Mouse (Mus musculus): ENCODE measurements around the gene Myo6.

Gene Myo6

DNA sequence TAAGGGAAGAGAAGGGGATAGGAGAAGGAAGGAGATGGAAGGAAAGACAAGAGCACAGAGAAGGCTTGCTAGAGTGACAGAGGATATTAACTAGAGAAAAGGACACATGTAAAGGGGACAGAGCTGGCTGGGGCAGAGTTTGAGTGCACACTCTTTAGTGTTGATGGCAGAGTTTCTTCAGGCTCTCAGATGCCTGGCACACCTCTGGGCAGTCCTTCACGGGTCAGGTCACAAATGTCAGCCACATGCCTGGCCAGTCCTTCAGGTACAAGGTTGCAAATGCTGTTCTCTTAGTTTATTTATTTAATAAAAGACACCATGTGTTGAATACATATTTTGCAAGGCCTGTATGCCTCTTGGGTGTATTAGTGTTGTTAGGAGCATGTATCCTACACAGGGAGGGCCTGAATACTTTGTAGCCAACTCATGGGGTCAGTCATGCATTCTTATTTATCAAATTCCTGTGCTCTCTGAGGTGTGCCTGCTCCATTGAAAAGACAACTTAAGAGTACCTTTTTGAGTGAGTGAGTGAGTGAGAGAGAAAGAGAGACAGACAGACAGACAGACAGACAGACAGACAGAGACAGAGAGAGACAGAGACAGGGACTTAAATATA is 72.5 kb downstream of the Myo6 start:
- DNase-seq (ENCODE audit: low read depth, low spot score) = no peak

DNA sequence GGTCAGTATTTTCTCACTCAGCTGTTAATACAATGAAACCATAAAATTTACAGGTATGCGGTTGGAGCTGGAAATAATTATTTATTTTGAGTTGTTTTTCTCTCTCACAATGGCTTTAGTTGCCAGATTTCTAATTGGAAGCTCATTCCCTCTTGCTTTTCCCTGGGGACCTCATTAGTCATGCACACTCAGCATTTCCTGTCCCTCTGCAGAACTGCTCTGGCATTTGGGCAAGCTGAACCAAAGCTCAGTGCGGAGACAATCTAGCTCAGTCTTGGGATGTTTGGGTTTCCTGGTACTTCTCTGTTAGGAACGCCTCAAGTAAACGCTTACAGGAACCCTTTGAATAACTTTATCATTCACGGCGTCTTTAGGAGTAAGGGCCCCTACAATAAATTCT is 76.9 kb downstream of the Myo6 start:
- no peak for DNase-seq (ENCODE audit: low read depth, low spot score)

DNA sequence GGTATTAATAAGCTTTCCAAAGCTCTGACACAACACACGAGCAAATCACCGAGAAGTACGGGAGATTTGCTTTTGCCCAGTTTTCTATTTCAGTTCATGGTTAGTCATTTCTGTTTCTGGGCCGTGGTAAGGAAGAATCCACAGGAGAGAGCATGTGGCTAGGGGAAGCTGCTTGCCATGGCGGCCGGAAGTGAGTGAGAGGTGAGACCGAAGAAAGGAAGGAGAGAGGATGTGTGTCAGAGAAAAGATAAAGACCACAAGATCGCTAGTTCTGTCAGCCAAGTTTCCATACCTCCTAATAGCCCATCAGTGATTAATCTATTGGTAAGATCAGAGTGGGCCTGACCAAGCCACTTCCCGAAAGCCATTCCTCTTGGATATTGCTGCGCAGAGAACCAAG is 87.3 kb downstream of the Myo6 start:
- DNase-seq (ENCODE audit: low read depth, low spot score) = no peak

DNA sequence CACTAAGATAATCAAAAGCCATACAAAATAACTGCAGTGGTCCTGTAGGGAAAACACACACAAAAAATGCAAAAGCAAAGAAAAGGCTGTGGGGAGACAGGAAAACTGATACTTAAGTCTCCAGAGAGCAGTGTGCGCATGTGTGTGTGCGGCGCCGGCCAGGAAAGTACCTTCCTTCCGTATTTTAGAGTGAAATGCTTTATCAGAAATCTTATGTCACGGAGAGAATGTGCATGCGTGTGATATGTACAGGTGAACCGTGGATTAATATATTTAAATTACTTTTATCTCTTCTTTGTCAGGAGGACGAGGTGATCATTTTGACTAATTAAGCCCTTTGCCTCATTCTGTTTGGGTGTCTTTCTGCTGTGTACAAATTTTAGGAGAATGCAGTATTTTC is 88.4 kb downstream of the Myo6 start:
- DNase-seq (ENCODE audit: low read depth, low spot score) = no peak

DNA sequence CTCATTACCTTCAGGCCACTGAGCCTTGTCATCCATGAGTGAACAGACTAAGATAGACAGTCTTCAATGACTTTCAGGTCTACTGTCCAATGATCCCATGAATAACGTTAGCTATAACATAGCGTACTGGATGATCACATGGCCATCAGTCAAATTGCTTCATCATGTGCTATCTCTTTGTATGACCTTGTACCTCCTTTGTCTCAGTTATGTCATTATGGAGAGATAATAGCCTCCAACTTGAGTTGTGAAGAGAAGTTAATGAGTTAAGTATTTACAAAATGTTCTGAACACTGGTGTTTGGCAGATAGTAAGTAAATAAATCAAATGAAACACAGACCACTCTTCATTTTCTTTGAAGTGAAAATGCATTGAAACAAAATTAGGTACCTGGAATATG is 91.7 kb downstream of the Myo6 start:
- DNase-seq (ENCODE audit: low read depth, low spot score) = no peak

DNA sequence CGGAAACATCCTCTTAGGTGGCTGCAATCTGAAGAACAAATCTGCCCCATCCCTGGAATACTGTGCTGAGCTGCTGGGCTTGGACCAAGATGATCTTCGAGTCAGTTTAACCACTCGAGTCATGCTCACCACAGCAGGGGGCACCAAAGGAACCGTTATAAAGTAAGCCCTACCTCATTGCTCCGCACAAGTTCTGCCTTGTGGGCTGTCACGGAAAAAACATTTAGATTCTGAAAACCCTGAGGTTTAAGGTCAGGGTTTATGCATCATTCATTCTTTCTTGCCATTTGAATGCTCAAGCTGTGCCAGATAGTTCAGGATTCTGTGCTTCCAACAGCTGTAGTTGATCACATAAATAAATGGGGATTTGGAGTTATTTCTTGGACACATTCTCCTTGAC is 93.6 kb downstream of the Myo6 start:
- DNase-seq (ENCODE audit: low read depth, low spot score) = no peak

DNA sequence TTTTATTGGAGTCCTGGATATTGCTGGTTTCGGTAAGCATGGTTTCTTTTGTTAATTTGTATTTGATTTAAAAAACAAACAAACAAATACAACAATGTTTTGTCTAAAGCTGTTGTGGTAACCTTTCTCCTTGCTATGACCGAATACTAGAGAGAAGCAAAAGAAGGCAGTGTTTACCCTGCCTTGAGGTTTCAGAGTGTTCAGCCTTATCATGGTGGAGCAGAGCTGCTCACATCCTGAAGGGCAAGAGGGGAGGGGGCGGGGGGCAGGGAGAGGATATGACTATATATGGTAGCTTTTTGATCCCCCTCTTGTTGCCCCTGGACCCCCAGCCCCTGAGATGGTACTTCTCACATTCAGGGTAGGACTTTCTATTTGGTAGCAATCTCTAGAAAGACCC is 96.1 kb downstream of the Myo6 start:
- no peak for DNase-seq (ENCODE audit: low read depth, low spot score)

DNA sequence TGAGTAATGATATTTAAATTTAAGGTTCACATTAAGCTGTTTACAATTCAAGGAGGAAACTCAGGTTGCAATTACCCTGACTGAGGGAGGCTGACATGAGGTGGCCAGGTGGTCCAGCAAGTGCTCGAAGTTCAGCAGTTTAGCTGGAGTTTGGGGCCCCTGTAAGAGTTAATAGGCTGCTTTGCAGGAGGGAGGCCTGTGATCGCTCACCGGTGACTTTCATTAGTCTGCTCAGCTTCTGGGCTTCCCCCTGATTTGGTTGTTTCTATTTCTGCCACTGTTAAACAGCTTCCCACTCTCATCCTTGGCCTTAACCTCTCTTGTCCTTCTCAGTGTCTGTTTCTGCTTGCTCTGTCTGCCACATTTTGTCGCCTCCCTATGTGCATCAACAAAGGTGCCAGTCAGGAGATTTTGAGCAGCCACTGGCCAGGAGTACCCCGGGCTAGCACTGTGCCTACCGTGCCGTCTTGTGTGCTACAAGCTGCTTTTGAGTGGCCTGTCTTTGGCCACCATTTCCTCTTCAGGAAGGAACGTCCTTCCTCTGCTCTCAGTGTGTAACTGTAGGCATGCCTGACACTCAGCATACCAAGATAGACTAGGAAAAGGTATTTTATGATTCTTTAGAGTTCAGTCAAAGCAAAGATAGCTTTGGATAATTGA is 97.7 kb downstream of the Myo6 start:
- DNase-seq (ENCODE audit: low read depth, low spot score) = no peak

DNA sequence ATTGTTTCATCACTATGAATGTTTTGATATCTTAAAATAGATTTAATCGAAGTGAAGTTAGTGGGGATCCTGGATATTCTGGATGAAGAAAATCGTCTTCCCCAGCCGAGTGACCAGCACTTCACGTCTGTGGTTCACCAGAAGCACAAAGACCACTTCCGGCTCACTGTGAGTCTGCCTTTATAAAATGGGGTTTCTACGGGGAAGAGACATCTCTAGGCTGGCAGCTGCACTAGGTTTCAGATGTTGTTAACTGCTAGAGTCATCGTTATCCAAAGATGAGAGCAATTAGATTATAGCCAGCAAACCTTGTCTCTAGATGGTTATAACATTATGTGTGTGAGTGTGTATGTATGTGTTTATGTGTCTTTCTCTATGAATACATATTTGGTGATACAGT is 101.3 kb downstream of the Myo6 start:
- DNase-seq (ENCODE audit: low read depth, low spot score) = no peak

DNA sequence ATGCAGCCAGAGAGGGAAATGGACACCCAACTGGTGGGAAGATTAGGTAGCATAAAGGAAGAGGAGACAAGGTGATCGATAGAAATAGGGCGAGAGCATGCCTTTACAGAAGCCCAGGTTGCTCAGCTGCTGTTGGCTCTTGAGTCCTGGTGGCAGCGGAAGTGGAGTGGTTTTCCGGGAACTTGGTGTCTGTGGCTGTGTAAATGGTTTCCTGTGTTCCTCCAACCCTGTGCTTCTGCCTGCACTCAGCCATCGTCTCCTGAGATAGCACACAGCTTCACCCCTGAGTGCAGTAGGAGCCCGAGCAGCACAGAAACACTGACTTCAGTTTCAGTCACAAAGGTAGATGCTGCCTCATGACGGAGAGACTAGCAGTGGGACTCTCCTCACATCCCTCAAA is 101.7 kb downstream of the Myo6 start:
- DNase-seq (ENCODE audit: low read depth, low spot score) = no peak

DNA sequence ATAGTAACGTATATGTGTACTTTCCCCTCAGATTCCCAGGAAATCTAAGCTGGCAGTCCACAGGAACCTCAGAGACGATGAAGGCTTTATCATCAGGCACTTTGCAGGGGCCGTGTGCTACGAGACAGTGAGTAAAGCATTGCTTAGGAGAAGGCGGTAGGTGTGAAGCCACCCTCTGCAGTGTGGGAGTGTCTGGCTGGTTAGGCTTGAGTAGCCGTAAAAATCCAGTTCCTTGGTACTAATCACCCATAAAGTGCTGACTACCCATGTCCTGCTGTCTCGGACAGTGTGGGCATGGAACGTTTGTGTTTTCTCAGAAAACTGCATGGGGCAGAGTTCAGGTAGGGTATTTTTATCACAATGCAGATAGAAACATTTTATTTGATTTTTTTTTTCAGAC is 104.8 kb downstream of the Myo6 start:
- no peak for DNase-seq (ENCODE audit: low read depth, low spot score)

DNA sequence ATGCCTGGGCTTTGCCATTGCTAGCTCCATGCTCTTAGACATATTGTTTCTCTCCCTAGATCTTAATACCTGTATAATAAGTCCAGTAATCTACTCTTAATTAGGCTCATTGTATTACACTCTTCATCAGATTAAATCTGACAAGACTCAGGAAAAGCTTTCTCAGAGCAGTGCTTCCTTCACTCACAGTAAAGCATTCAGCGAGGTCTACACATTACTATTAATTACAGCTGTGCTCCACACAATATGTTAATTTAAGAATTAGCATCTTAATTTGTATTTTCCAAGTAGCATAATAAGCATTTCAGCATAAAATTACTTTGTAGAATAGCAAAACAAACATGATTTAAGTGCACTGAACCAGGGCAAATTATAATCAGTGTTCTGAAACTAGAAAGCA is 108.1 kb downstream of the Myo6 start:
- no peak for DNase-seq (ENCODE audit: low read depth, low spot score)

DNA sequence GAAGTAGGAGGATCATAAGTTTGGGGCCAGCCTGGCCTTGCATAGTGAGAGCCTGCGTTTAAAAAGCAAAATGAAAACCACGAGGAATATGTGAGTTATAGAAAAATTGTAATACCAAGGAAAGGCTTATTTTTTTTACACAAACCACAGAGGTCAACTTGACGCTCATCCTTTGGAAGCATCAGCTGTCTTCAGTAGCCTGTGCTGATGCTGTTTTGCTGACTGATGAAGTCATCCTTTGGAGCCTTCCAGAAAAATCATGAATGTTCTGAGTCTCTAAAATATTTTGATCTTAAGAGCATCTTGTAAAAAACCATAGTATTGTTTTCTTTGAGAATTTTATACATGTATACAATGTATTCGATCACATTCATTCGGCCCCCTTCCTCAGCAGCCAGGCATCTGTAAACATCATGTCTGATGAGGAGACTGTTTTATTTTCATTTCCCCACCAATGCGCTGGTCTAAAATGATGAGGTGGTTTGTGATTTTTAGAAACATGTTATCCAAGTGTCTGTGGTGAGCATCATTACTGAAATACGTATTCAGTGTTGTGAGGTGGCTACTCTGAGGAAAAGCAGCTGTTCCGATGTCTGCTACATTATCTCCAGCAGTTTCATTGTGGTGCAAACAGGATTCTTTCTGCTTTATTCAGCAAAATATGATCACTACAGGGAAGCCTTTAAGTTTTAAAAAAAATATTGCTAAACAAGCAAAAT is 110.4 kb downstream of the Myo6 start:
- no peak for DNase-seq (ENCODE audit: low read depth, low spot score)

DNA sequence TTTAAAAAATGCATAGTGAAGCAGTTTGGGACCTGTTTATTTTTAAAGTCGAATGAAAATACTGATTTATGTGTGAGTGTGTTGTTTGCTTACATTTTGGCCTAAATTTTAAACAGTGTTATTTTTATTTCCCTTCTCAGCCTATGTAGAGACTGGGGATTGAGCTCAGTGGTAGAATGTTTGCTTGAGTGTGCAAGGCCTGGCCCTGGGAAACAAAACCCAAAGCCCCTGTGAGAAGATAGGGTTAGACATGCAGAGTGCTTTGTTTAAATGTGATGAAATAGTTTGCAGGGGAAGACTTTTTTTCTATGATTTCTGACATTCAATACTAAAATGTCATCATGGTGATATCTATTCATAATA is 110.9 kb downstream of the Myo6 start:
- DNase-seq (ENCODE audit: low read depth, low spot score) = no peak

DNA sequence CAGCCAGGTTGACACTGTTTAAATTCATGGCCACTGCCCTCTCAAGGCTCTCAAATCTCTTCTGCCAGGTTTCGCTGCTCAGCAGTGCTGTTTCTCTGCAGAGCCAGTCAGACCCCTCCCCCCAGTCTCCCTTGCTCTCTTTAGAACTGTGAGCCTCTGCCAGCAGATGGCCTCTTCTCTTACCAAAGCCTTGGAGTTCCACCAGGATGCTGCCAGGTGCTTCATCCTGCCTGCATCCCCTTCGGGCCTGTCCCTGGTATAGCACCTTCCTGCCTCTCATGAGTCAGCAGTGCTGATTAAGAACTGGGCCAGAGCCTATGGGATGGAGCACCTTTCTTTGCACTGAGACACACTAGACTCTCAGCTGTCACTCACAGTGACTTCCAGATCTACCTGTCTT is 112.3 kb downstream of the Myo6 start:
- no peak for DNase-seq (ENCODE audit: low read depth, low spot score)

DNA sequence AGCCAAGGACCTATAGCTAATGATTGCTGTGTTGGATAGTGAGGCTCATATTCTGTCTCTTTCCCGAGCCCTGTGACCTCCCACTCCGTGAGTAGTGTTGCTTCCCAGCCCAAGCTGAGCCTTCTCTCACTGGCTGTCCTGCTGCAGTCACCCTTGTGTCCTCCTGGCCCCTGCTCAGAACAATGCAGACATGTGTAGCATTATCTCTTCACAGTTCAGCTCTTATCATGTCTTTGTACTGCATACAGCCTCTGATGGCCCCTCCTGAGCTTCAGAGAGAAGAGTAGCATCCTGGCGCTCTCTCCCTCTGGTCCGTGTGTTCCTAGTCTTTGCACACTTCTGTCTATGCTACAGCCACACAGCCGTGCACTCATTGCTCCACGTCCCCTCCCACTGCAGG is 112.9 kb downstream of the Myo6 start:
- DNase-seq (ENCODE audit: low read depth, low spot score) = no peak

DNA sequence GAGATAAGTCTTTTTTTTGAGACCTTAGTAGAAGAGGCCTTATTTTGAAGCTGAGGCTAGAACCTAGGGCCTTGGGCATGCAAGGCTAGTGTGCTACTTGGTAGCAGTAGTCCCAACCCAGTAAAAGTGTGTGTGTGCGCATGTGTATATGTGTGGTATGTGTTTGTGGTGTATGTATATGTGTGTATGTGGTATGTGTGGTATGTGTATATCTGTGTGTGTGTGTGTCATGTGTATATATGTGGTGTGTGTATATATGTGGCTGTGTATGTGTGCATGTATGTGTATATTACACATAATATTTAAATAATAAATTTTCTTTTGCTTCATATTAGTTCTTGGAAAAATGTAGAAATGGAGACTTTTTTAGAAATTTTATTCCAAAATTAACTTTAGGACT is 115.9 kb downstream of the Myo6 start:
- DNase-seq (ENCODE audit: low read depth, low spot score) = no peak

DNA sequence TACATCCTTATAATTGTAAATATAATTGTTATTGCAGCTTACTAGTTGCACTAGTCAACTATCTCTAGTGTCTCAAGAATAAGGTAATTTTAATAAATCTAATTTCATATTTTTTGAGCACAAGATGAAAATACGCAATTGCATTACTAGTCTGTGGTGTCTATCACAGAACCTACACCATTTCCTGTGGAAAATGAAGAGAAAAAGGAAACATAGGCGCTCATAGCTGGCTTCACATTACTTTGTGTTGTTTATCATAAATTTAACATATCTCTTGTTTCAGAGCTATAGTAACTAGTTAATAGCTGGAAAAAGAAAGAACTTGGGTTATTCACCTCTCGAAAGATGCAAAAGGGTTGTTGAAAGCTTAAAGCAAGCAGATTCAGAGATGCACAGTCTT is 117.6 kb downstream of the Myo6 start:
- no peak for DNase-seq (ENCODE audit: low read depth, low spot score)

DNA sequence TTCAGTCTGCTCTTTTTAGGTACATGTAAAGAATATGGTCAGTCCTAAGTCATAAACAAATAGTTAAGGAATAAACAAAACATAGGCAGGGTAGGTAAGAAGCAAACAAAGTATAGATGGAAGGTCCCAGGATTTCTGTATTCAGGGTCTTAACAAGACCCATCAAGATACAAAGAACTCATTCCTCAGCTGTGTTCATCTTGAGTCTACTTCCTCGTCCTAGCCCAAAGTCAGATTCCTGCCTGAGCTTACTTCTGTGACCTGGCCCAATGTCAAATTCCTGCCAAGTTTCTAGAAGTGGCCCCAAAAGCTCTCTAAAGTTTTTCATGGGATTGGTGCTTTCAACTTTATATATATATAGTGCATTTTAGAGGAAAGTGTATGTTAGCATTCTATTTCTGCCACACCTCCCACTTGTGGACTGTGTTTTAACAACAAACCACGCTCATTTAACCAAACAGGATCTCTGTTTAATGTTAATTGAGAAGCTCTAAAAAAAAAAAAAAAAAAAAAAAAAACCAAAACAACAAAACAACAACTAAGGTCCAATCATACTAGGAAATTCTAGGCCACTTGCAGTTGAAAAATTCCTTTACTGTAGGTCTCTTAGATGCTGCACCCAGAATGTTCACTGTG is 119.8 kb downstream of the Myo6 start:
- no peak for DNase-seq (ENCODE audit: low read depth, low spot score)

DNA sequence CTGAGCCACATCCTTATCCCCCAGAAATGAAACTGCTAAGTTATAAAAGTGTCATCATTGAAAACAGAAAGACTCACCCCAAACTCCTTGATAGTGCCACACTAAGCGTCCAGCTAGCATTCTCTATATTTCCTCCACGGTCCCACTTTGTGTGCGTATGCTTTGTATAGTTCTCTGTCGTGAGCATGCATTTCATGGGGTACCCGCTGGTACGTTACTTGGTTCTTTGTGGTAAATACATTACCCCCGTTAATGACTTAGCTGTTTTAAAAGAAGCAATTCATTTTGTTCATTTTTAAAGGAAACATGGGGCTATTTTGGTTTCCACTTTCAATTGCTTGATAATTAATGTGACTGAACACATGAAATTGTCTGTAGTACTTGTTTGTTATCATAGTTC is 122.0 kb downstream of the Myo6 start:
- no peak for DNase-seq (ENCODE audit: low read depth, low spot score)

DNA sequence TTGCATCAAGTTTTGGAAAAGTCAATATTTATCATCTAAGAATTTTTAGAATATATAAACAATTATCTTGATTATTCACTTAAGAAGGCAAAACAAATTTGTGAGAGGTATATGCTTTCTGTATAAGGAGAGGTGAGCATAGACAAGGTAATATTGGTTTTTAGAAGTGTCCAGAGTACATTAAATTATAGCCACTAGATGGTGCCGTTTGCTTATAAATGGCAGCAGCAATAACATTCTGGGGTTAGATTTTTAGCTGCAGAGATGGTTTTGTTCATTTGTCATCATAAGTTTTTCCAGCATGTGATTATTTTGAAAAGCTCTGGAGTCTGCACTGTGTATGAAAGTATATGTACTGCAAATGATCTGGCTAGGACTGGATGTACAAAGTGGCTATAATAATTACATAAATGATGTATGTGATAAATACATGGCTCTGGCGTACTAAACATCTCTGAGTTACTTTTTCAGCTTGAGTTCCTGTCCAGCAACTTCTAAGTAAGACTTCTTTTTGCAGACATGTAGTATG is 128.3 kb downstream of the Myo6 start:
- DNase-seq (ENCODE audit: low read depth, low spot score) = no peak

DNA sequence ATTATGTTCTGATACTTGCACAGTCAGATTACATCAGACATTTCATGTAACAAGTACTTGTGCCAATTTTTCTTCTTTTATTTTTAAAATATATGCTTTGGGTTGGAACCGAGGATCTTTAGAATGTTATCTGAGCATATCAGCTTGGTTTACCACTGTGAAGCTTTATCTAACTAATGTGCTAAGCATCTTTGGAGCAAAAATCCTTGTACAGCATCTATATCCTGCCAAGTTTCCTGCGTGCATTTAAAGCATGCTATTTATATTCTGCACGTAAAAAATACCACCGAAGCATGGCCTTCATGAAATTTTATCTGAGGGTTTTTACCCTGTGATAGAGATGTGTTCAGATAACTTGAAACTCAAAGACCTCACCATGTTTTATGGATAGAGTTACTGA is 131.3 kb downstream of the Myo6 start:
- DNase-seq (ENCODE audit: low read depth, low spot score) = no peak

DNA sequence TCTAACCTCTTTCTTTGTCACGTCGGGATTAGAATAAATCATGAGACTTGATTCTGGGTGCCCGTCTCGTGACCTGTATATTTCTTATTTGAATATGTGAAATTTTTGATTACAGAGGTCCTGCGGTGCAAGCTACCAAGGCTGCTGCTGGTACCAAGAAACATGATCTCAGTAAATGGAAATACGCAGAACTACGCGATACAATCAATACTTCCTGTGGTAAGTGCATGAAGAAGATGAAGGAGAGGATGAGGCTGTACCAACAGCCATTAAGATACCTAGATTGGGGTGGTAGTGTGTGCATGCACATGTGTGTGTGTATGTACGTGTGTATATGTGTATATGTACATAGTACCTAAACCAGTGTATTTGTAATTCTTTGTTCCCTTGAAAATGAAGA is 134.2 kb downstream of the Myo6 start:
- no peak for DNase-seq (ENCODE audit: low read depth, low spot score)
